Mouse (Mus musculus) heart, embryonic 11.5 days (tissue): ENCODE data around the gene Cadm3. TPM values are rescaled to one million over a fixed set of nuclear protein-coding genes. Genes with fewer than 3 reads are reported as not detected.

Source experiments
- ATAC-seq: fragments of 200-750 bp; cut with Nextera tagmentation; replicated peaks from 2 replicates; pipeline ENCODE4 v1.8.0; 2017; ENCODE audit warnings: moderate library complexity; ENCODE audit not compliant: insufficient number of reproducible peaks, low FRiP score, low TSS enrichment
- H3K27ac ChIP-seq: fragments of 300-500 bp; sonication (generic); 2 replicates; pipeline ENCODE4 v1.5.1; 2014; ENCODE audit warnings: mild to moderate bottlenecking, low read depth, low read length
- H3K27me3 ChIP-seq: fragments of 300-500 bp; sonication (generic); 2 replicates; pipeline ENCODE4 v1.6.1; 2014; ENCODE audit warnings: mild to moderate bottlenecking, low read length, mixed read lengths; ENCODE audit not compliant: control insufficient read depth, insufficient read depth
- H3K36me3 ChIP-seq: fragments of 300-500 bp; sonication (generic); 2 replicates; pipeline ENCODE4 v1.6.1; 2014; ENCODE audit warnings: mild to moderate bottlenecking, low read length, moderate library complexity, mixed read lengths; ENCODE audit not compliant: control insufficient read depth, insufficient read depth
- H3K4me1 ChIP-seq: fragments of 300-500 bp; sonication (generic); 2 replicates; pipeline ENCODE4 v1.6.1; 2014; ENCODE audit warnings: low read length; ENCODE audit not compliant: control insufficient read depth, insufficient read depth
- H3K4me2 ChIP-seq: fragments of 300-500 bp; sonication (generic); 2 replicates; pipeline ENCODE4 v1.6.1; 2014; ENCODE audit warnings: mild to moderate bottlenecking, moderate library complexity
- H3K4me3 ChIP-seq: fragments of 300-500 bp; sonication (generic); 2 replicates; pipeline ENCODE4 v1.5.1; 2014; ENCODE audit warnings: low read depth, low read length
- H3K9ac ChIP-seq: fragments of 300-500 bp; sonication (generic); 2 replicates; pipeline ENCODE4 v1.6.1; 2014; ENCODE audit warnings: mild to moderate bottlenecking, low read depth, low read length, moderate library complexity
- H3K9me3 ChIP-seq: fragments of 300-500 bp; sonication (generic); replicated peaks from 2 replicates; pipeline ENCODE4 v1.6.1; 2016; ENCODE audit warnings: low read length; ENCODE audit not compliant: control insufficient read depth
- WGBS: fragments of 180-500 bp; shearing (Covaris S2); extraction: QIAGEN DNeasy Blood & Tissue Kit; methylation state at CpG from one replicate; pipeline ENCODE4 v1.1.7; 2014; ENCODE audit not compliant: insufficient replicate concordance; 5-methylcytosine and 5-hydroxymethylcytosine counted together
- polyA plus RNA-seq: library from polyadenylated mRNA; unstranded; fragments of >200 nt; fragmentation: Nextera tagmentation; extraction: Ambion mirVana; gene quantifications from 2 replicates; pipeline ENCODE4 v1.2.1, GENCODE M21; 2014

The Cadm3 gene
- polyA plus RNA-seq, 1 experiment from 2014 or later, result 1.3 TPM

DNA sequence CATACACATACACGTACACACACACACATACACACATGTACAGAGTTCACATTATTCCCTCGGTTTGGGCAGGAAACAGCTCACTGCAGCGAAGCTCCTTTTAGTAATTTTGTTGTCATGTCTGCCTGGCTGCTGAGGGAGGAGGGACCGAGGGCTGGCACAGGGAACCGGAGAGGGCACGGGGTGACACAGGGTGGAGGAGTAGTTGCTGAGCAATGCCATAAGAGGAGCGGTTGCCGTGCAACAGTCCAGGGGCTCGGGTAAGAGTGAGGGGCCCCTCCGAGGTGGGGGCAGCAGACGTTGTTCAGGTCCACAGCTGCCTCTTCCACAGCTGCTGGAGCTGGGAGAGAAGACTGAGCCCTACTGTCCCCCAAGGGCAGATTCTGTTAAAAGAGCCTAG is 31.6 kb downstream of the Cadm3 start:
- Histone ChIP-seq H3K27ac (no peak overlapping the region), H3K4me3 (no peak overlapping the region), H3K4me1 (peaks cover 7% of the 10 kb centered on the region; the same call in 1 of the 2 replicates), H3K9me3 (no peaks in the 10 kb centered on the region), H3K9ac (no peak overlapping the region), H3K36me3 (no peaks in the 10 kb centered on the region), H3K4me2 (no peak overlapping the region), H3K27me3 (no peaks in the 10 kb centered on the region)
- ATAC-seq, result no peak
- WGBS, result 62% methylated on average over 11 of the region's 11 CpGs

DNA sequence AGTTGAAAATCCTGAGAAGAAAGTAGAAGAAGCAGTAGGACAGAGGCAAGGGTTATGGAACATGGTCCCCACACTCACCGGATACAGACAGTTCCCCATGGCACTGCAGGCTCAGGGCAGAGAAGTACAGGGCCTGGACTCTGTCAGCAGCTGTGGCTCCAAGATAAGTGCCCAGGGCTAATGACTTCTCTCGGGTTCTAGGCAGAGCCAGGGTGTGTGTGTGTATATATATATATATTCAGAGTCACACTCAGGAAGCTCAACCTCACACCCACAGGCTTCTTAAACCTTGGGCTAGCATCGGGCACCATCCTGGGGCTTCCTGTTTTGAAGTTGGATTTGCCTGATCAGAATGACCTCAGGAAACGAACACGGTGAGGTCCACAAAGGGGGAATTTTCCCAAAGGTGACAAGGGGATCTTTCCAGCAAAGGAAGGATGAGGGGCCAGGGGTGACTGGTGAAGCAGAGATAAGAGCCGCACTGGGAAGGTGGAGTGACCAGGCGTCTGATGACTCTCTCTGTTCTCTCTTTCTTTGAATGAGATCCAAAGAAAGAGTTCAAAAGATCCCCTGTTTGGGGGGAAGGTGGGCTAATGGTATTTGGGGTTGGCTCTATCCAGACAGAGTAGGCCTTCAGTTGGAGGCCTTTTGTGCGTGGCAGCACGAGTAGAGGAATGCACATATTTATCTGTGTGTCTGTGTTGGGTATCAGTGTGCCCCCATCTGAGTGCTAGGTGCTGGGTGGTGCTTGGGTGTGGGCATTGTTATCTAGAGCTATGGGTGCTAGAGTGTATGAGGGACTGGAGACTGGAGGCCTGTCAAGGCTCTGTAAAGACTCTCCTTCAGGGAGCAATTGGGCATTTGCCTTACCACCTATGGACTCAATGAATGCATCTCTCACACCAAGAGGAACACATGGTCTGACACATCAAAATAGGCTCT is 33.9 kb downstream of the Cadm3 start, which contains the start of gene Ackr1:
Ackr1 (minus strand) TSS at position 439 of the 942 bp plus-strand sequence.
- Histone ChIP-seq H3K27me3 (no peaks in the 10 kb centered on the region), H3K27ac (peak within 1 kb of the TSS; percentile 77), H3K9me3 (no peaks in the 10 kb centered on the region), H3K4me2 (peak within 1 kb of the TSS; percentile 41), H3K4me3 (peak within 1 kb of the TSS; percentile 19; the same call in 1 of the 2 replicates), H3K36me3 (no peaks in the 10 kb centered on the region), H3K4me1 (peaks cover 14% of the 10 kb centered on the region), H3K9ac (peak within 1 kb of the TSS; percentile 52; the same call in 1 of the 2 replicates)
- 33% methylated on average over 9 of the region's 9 CpGs for WGBS
- ATAC-seq, result peak; percentile 88

DNA sequence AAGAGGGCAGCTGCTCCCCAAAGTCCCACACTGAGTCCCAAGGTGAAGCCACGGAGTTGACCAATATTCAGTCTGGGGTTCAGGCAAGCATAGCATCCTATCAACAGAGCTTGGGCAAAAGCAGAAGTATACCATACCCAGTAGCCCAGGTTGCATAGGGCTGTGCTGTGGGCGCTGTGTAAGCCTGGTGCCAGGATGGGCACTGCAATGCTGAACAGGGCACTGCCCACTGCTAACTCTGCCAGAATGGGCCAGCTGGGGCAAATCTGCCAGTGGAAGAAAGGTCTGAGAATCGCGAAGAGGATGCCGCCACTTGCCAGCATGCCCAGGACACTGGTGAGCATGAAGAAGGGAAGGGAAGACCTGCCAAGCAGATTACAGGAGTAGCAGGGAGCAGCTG is 35.1 kb downstream of the Cadm3 start:
- 89% methylated on average over 5 of the region's 5 CpGs for WGBS
- H3K4me3 ChIP-seq, result peak overlapping the region; percentile 19; the same call in 1 of the 2 replicates
- H3K27ac ChIP-seq, result no peak overlapping the region
- H3K9me3 ChIP-seq, result no peaks in the 10 kb centered on the region
- no peaks in the 10 kb centered on the region for H3K27me3 ChIP-seq
- peak overlapping the region; percentile 52; the same call in 1 of the 2 replicates for H3K9ac ChIP-seq
- no peak for ATAC-seq
- H3K36me3 ChIP-seq, result no peaks in the 10 kb centered on the region
- peak overlapping the region; percentile 41 for H3K4me2 ChIP-seq
- peaks cover 14% of the 10 kb centered on the region for H3K4me1 ChIP-seq

DNA sequence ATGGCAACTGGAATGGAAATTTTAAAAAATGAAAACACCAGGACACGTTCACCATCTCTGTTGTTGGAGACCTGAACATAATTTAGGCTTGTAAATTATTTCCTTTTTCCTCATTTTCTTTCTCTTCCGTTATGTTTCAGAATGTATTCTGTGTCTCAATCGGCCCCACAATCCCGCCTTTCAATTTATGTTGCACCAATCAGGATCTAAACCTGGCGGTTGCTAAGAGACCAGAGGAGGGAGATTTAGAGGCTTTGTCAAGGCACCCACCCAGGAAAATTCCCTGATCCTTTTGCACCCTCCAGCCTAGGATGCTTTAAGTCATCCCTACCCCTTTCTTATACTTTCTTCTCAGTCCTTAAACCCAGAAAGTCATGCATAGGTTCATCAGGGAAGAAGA is 37.8 kb downstream of the Cadm3 start:
- Histone ChIP-seq H3K9ac (no peak overlapping the region), H3K27ac (no peak overlapping the region), H3K4me3 (no peak overlapping the region), H3K9me3 (no peaks in the 10 kb centered on the region), H3K4me1 (peaks cover 14% of the 10 kb centered on the region), H3K27me3 (no peaks in the 10 kb centered on the region), H3K36me3 (no peaks in the 10 kb centered on the region), H3K4me2 (peak overlapping the region; percentile 37; the same call in 1 of the 2 replicates)
- 63% methylated on average over 5 of the region's 5 CpGs for WGBS
- ATAC-seq, result no peak

DNA sequence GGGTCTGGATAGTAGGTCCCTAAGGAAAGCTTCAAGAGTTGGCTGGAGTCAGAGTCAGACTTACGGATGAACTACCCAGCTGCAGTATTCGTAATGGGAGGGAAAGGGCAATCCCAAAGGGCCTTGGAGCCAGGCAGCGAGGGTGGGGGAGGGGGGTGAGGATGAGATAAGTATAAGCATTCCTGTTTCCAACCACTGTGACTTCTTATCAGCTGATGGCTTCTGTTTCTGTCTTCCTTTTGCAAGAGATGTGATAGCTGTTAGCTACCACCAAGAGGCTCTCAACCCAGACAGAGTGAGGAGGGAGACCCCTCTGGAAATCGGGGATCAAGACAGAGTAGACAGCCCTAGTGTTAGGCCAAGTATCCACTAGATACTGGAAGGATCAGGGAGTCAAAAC is 38.3 kb downstream of the Cadm3 start:
- WGBS, result 11% methylated on average over 4 of the region's 4 CpGs
- no peak overlapping the region for H3K4me3 ChIP-seq
- H3K9me3 ChIP-seq, result no peaks in the 10 kb centered on the region
- no peaks in the 10 kb centered on the region for H3K36me3 ChIP-seq
- H3K27ac ChIP-seq, result 0 out of 2 replicates have a peak overlapping the region, but pooled peaks have one; percentile 51
- ATAC-seq, result peak; percentile 56; the same call in 1 of the 2 replicates
- no peaks in the 10 kb centered on the region for H3K27me3 ChIP-seq
- H3K9ac ChIP-seq, result no peak overlapping the region
- H3K4me1 ChIP-seq, result peaks cover 14% of the 10 kb centered on the region
- H3K4me2 ChIP-seq, result peak overlapping the region; percentile 37

DNA sequence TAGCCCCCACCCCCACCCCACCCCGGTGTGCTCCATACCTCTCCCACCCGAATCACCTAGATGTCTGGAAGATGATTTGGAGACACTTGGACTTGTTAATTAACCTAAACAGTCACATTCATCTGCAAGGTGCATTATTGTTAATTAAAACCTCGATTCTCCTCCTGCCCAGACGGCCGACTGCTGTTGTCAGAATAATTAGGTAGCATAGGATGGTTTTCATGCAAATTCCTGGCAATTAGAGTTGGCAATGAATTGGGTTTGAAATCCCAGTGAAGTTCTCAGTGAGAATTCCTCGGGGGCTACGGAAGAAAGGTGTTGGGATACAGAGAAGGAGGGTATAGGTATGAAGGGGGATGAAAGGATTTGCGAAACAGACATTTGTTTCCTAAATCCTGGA is 39.0 kb downstream of the Cadm3 start:
- no peak for ATAC-seq
- Histone ChIP-seq H3K4me2 (no peak overlapping the region), H3K4me3 (no peak overlapping the region), H3K27ac (no peak overlapping the region), H3K9me3 (no peaks in the 10 kb centered on the region), H3K27me3 (no peaks in the 10 kb centered on the region), H3K4me1 (peaks cover 9% of the 10 kb centered on the region), H3K9ac (no peak overlapping the region), H3K36me3 (no peaks in the 10 kb centered on the region)
- WGBS, result 77% methylated on average over 8 of the region's 8 CpGs

DNA sequence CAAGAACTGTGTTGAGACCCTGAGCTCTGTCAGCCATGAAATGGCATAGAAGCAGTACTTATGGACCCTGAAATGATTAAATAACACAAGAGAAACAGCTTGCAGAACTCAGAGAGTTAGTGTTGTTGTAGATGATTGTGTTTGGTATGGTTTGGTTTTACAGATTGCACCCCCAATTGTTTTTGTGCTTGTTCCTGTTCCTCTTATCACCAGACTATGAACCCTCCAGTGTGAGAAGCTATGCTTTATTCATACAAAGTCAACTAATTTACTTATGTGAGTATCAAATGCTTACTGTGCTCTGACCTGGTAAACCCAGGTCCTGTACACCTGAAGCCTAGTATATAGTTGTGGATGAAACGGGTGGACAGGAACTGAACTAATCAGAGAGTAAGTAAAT is 40.9 kb downstream of the Cadm3 start:
- no peak for ATAC-seq

DNA sequence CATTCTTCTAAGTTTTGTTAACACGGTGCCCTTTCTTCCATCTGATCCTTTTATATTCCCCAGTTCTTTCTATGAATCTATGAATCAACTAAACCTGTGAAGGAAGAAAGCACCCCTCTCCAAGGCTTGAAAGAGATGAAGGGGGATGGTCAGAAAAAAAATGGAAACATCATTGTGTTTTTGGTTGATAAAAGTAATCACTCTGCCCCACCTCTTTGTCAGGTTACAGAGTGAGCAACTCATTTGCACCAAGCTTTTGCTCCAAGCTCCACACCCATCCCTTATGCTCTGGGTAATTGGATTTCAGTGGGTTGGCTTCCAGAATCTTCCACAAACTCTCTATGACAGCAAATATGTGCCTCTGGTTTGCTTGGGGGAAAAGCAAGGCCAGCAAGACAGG is 42.1 kb downstream of the Cadm3 start:
- Histone ChIP-seq H3K4me3 (no peak overlapping the region), H3K4me1 (peaks cover 7% of the 10 kb centered on the region), H3K9me3 (no peaks in the 10 kb centered on the region), H3K36me3 (no peaks in the 10 kb centered on the region), H3K27me3 (no peaks in the 10 kb centered on the region), H3K27ac (no peak overlapping the region), H3K4me2 (no peak overlapping the region), H3K9ac (no peak overlapping the region)
- no peak for ATAC-seq
- WGBS, result 92% methylated on average over 1 of the region's 1 CpGs

More for the DNA sequence above, 40.9 kb downstream of the Cadm3 start:
- H3K4me1 ChIP-seq, result peaks cover 7% of the 10 kb centered on the region
- WGBS, result 63% methylated on average over 1 of the region's 1 CpGs
- H3K27me3 ChIP-seq, result no peaks in the 10 kb centered on the region
- H3K9ac ChIP-seq, result no peak overlapping the region
- no peaks in the 10 kb centered on the region for H3K9me3 ChIP-seq
- no peak overlapping the region for H3K27ac ChIP-seq
- H3K4me3 ChIP-seq, result no peak overlapping the region
- H3K4me2 ChIP-seq, result no peak overlapping the region
- H3K36me3 ChIP-seq, result no peaks in the 10 kb centered on the region
